Mouse (Mus musculus) frontal cortex, postnatal 25 days (tissue): ENCODE results near the gene Fahd1.

Experiments used
- DNase-seq, 2 experiments: peaks; one replicate each; pipeline ENCODE4 v3.0.0; 2022; ENCODE audit warnings: low spot score in 2 of 2

Fahd1 gene

DNA sequence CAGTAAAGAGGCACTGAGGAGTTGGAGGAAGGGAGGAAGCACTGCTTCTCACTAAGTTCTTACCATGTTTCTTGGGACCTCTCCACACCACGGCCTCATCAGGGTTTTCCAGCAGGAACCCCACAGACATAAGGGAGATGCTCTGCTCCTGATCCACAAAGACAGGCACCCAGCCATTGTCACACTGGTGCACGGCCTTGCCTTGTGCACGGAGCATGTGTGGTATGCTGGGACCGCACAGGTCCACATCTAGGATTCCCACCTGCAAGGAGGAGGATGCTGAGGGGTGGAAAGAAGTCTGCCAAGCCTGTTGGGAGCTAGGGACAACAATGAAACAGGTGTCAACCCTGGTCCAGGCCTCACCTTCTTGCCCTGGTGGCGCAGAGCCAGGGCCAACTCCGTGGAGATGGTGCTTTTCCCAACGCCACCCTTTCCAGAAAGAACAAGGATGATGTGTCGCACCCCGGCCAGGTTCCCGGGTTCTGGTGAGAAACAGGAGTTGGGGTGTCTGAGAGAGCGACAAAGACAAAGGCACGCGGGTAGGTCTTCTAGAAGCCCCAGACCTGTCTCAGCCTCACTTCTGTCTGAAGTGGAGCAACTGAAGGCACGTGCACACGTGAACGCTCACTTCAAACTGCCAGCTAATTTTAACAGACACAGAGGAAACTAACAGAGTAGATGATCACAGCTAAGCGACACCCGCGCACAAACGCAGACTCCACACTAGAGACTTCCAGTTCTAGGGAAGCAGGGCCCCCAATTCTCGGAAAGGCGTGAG, 35.4 kb upstream of the Fahd1 start:
- no peak for DNase-seq

DNA sequence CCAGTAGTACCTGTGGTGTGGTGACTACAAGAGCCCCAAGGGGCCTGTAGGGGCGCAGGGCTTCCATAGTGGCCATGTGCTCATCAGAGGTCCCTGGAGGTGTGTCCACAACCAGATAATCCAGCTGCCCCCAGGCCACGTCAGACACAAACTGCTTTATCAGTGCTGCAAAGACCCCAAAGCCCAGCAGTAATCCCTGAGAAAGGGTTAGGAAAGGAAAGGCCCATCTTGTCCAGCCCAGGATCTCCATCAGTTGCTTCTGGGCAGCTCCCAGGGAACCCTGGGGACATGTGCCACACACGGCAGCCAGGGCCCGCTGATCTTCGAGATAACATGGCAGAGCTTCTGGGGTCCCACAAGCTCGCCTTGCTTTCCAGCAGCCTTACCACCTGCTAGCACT, 34.2 kb upstream of the Fahd1 start:
- DNase-seq = no peak

DNA sequence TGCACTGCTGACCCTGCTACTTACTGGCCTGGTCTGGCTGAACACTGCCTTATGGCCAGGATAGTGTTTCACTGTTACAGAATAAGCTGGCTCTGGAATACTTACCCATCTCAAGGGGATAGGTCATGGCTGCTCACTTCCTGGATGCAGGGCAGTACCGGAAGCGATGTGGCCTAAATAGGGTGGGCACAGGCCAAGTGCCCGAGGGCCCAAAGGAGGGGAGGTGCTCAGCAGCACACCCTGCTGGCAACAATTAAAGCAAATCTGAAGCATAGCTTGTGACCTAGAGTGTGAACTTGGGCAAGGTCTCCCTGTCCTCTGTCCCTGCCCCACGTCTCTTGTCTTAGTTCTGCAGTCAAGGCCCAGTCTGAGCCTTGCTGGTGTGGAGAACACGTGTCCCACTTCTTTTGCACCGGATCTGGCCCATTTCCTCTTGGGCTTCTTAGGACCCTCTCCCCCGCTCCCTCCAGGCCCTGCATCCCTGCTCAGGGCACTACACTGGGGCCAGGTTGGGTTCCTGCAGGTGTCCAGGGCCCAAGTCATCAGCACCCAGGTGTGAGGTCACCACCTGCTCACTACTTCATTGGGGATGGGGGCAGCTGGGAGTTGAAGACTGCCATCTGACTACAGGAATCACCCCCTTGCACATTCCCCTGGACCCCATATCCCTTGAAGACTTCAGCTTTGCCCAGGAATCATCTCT, 31.7 kb upstream of the Fahd1 start:
- no peak for DNase-seq

DNA sequence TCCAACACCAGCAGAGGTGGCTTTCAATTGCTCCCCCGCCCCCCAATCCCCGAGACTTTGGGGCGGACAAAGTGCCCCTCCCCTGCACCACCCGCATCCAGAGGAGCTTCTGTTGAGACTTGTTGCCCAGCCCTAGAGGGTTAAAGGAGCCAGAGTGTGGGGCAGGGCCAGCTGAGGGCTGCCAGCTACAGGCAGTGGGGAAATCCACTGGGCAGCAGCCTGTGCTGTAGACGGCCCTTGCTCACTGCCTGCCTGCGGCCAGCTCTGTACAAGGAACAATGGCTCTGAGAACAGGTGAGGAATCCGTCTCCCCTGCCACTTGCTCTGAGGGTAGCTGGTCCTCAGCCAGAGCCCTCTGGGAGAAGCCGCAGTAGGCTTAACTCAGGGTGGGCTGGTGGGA, 28.4 kb upstream of the Fahd1 start:
- no peak for DNase-seq

DNA sequence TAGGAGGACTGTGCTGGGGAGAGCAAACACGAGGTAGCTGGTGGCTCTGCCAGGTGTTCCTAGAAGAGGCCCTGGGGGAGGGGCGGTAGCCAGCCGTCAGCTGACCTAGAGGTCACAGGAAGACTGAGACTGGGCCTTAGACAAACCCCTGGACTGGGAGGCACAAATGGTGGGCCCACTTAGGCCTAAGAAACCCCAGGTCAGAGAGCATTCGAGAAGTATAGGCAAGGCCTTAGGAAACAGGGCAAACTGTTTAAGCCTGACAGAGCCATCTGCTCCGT, 27.9 kb upstream of the Fahd1 start:
- no peak for DNase-seq

DNA sequence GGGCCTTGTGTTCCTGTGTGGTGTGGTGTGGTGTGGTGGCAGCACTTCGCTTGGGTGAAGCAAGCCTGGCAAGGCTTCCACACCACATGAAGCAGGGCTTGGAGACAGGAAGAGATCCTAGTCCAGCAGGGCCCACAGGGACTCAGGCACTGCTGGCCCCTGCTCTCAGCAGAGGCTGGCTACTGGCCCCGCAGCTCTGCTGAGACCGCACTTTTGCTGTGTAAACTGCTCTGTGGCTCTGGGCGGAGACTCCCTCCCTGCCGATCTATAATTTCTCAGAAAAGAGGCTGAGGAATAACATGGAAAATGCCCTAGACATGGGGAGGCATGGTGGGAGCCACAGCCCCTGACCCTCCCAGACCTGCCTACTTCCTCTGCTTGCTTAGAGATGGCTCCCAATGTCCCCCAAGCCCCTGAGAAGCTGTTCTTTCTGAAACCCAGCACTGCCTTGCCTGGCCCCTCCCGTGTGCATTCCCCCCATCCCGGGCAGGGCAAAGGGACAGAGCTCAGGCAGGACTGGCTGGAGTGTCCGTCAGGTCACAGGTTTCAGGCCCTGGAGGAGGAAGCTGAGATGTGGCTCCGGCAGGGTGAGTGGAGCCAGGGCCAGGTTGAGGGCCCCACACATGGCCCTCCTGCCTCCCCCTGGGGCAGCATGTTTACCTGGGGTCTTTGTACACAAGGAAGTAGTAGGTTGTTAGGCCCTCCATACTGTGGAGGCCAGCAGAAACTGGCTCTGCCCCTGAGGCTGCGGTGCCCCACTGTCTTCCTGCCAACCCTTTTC, 27.4 kb upstream of the Fahd1 start:
- DNase-seq = no peak

DNA sequence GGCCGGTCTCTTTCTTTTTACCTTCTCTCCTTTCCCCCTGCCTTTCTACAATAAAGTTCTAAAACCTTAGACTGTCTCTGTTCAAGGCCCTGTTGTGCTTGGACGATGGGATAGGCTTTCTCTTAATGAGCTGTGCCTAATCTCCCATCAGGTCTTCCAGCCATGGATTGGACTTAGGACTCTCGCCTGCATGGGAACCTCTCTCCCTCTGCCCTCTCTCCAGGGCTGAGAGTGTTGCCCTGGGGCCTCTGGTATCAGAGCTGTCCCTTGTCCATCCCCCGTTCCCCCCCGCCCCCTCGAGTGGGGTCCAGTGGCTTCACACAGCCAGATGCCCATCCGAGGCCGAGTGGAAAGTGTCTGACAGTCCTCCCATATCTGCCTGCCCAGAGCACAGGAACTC, 24.8 kb upstream of the Fahd1 start:
- no peak for DNase-seq

DNA sequence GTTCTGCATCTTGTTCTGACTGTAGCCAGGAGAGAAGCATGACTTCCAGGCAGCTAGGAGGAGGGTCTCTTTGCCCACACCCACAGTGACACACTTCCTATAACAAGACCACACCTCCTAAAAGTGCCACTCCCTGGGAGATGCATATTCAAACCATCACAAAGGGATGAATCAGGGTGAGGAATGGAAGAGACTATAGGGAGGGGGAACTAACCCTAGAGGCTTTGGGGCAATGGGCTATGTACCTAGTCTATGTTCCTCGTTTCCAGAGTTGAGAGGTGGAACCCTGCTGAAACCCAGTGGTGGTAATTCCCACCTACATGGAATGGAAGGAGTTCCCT, 24.2 kb upstream of the Fahd1 start:
- DNase-seq = no peak

DNA sequence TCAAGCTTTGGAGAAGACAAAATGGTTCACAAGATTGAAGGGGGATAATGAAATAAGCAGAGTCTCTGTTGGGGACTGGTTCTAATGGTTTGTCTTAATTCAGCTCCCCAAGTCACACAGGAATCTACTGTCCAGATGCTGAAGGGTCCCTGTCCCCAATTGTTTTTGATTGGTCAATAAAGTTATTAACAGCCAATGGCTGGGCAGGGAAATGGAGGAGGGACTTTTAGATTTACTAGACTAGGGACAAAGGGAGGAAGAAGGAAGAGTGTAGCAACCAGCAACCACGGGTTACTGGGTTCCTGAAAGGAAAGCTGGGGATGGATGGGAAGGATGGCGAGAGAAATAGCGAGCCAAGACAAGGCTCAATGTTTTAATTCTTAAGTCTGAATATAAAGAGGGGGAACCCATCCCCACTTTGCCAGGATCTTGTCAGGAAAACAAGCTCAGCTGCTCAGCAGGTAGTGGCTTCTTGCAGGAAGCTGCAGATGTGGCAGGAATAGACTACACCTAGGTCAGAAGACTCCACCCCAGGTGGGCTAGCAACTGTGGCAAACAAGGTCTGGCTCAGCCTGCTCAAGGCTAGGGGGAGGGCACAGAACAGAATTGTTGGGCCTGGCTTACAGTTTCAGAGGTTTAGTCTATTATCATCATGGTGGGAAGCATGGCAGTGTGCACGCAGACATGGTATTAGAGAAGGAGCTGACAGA, 23.7 kb upstream of the Fahd1 start:
- no peak for DNase-seq

DNA sequence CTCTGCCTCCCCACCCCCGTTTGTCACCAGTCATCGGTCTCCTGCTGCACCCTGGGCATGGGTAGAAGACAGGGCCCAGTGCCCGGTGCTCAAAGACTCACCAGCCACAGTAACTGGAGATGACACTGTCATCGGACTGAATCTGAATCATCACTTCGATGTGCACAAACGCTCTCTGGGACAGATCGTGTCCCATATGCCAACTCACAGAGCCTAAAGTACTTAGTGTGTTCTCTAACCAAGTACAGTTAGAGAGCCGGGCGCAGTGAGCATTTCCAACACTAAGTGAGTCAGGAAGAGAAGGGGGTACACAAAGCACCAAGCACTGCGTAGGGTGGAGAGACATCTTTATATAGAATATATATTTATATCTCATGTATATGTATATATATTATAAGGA, 17.8 kb upstream of the Fahd1 start:
- DNase-seq = no peak

DNA sequence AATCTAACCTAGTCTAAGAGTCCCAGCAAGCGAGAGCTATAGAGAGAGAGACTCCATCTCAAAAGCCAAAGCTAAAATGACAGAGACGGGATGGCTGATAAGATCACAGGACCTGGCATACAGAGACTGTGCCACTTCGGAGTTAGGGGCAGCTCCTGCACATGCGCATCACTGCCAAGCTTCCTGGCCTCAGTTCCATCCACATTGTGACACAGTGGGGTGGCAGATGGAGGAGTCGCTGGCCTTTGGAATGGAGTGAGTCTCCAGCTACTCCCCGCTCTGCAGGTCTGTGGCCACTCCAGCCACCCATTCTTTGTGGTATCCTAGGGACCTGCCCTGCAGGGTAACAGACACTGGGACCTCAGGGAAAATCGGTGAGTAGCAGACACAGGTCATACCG, 15.6 kb upstream of the Fahd1 start, which contains the start of gene Igfals:
Igfals (plus strand) TSS at position 222 of the 400 bp plus-strand sequence.
- no peak for DNase-seq

DNA sequence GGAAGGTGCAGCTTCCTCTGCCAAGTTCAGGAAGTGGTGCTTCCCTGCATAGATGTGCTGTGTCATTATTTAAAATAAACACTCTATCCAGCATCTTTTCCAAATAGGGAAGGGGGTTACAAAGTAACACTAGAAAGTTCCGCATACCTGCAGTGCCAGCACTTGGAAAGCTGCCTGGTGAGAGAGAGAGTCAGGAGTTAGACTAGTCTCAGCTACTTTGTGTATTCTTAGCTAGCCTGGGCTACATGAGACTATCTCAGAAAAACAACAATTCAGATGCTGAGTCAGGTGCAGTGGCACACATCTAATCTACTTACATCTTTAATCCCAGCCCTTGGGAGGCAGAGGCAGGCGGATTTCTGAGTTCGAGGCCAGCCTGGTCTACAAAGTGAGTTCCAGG, 11.6 kb upstream of the Fahd1 start:
- no peak for DNase-seq

DNA sequence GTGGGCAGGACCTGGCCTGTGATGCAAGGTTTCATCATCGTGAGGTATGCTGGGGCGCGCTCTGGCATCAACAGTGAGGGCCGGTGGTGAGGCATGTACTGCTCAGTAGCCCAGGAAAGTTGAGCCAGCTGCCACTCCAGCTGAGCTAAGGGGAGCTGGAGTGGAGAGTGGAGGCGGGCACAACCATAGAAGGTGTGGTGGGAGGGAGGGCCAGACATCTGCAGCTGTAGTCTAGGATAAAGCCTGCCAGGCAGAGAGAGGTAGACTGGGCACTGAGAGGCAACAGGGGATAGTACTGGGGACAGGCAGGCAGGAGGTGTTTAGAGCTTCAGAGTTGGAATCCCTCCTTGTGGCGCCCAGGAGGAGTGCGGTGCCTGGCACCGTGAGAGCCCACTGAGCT, 9.9 kb upstream of the Fahd1 start:
- no peak for DNase-seq

DNA sequence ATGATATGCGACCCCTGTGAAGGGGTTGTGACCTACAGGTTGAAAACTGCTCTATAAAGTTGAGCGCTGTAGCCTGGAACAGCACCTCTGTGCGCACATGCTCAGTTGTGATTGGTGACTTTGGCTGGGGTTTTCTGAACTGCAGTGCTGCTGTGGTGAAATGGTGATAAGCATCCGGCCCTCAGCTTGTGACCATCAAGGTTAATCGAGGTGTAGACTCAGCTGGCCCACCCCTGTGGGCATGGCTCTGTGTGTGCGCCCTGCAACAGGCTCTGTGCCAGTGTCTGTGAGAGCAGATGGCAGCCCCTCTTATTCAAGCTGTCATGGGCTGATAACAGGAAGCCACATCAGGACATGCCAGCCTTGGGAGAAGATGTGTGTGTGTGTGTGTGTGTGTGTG, 8.8 kb upstream of the Fahd1 start:
- no peak for DNase-seq

DNA sequence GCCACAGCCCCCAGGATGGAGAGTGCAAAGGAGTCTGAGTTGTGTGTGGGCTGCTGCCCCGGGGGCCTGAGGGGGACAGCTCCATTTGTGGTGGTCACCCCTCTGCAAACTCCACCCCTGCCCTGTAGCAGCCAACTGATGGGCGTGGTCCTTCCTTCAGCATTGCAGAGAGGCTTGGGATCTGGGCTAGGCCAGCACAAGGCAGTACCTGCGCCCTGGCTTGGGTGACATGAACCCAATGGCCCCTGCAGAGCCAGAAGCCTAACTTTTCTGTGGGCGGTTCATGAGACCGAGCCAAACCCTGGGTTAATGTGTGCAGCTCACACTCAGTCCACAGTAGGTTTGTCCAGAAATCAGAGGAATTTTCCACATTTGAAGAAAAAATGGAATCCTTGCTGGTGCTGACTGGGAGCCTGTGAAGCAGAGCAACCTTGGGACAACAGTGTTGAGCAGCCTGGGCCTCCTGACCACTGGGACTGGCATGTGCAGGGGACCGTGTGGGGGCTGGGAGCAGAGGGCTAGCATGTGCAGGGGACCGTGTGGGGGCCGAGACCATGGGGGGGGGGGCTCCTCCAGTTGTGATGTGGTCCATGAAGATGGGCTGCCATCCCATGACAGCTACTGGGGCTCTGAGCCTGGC, 7.8 kb upstream of the Fahd1 start:
- DNase-seq = no peak

DNA sequence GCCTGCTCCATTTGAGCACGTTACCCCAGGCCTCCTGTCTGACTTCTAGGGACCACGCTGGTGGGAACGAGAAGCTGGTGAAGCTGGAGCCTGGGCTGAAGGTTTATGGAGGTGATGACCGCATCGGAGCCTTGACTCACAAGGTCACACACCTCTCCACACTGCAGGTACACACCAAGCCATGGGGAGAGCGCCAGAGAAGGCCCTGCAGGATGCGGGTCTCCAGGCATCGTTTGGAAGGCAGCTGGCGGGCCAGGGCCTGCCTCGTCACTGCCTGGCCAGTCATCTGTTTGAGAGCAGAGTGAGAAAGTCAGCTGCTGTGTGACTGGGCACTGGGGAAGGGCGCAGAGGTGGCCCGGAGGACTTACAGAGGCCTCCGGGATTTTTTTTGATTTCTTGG, 6.4 kb upstream of the Fahd1 start:
- no peak for DNase-seq

DNA sequence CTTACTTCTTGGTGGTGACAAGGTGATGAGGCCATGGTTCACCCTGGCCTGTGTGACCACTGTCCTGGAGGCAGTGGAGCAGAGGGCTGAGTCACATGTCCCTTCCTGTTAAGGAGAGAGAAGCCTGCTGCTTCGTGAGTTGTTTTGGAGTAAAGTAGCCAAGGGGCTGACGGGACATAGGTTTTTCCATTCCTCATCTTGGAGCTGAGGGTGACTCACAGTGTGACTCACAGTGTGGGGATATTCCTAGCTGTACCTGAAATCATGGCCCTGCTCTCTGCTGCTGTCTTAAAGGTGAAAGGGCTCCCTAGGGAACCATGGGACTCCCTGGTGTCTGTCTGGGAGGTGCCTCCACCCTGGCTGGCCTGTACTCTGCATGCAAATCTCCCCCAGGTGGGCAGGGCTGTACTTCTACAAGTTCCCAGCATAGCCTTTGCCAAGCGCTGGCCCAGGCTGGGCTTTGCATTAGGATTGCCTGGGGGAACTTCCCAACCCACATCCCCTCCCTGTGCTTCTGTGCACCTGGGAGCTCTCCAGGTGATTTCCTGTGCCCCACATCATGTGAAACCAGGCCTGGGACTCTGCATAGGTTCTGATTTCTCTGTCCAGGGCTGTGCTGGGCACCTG, 5.8 kb upstream of the Fahd1 start:
- no peak for DNase-seq

DNA sequence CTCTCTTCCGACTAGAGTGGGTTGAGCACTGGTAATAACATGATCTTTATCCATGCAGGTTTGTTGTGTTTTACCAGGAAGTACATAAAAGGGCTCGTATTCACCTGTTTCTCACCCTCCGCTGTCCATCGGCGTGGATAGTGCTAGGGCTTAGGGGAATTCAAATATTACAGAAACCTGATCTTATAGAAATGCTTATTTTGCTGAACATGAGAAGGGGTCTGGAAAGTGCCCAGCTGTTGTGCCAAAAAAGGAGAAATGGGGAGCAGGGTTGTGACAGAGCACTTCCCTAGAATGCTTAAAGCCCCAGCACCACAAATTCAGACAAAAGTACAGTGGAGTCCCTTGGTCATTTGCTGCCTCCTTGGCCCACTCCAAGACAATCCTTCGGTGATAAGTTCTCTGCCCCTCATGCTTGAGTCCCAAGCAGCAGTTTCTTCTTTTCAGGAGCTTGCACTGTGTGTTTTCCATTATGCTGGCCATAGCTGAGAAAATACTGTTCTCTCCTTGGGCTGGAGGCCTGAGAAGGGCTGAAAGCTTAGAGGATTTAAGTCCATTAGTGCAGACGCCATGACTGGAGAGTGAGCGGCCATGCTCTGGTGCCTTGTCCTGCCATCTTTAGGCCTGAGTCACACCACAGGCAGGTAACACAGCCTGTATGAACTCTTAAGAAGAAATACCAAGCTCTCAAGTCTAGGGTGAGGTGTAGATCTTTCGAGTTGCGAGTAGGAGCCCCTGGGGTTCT, 1.4 kb upstream of the Fahd1 start:
- DNase-seq = no peak

DNA sequence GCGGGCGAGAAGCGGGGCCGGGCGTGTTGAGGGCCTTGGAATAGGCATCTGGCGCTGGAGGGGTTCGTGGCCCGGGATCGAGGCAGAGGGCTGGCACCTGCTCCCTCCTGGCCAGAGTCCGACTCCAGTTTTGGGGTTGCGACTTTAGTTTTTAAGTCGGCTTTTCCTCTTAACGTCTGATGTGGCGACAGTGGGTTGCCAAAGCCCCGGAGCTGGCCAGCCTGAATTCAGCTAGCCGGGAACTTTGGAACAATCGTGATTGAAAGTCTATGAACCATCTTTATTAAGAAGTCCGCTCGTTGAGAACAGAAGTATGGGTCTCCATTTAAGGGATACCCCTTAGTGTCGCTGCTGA, 586 bp upstream of the Fahd1 start:
- no peak for DNase-seq

DNA sequence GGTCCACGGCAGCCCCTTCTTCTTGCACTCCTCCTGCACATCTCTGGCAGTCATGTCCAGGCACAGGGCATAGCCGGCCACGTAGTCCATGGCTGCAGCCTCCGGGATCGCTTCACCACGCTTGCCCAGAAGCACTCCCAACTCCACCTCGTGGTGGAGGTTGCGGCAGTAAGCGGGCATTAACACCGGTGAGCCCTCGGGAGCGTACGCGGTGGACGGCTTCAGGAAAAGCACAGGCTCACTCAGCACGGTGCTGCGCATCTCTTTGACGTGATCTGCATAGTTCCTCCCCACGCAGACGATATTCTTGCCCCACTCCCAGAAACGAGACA, 465 bp downstream of the Fahd1 start:
- DNase-seq = no peak

DNA sequence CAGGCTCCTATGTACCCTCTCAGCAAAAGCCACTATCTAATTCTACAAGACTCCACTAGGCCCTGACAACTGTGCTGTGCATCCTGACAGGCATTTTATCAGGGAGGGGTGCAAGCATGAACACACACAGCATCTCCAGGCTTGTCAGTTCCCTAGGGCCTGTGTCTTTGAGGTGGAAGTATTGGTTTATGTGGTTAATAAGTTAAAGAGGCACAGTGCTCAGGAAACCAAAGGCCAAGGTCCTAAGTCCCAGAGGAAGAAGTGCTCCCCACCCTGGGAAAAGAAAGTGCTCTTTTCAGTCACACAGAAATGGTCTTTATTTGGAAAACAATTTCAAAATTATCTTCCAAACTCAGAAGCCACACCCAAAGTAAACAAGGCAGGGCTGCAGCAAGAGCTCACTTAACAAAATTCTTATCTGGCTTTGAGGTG, 1.5 kb downstream of the Fahd1 start:
- no peak for DNase-seq
